ENCODE assay signal across 7 mouse cellular contexts in the genomic region with DNA sequence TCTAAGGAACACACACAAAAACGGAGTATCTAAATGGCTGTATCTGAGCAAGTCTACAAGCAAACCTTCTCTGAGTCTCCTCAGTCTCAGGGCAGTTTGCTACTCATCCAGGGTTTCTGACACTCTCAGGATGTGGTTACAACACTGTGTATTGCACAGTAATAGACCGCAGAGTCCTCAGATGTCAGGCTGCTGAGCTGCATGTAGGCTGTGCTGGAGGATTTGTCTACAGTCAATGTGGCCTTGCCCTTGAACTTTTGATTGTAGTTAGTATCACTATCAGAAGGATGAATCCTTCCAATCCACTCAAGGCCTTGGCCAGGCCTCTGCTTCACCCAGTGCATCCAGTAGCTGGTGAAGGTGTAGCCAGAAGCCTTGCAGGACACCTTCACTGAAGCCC.
DNase-seq lines count a peak whose midpoint lies in the region; ATAC-seq and TF ChIP-seq lines count a peak whose summit lies in the region.
"Not testable (repeated sequence)": the region's sequence is repeated elsewhere in the genome, so short reads cannot be mapped to it uniquely, and the experiment has no call there.

No protein-coding gene starts in this region.

- not testable (repeated sequence) for TF ChIP-seq POLR2A in thymus, adult 2 months (IDR thresholded peaks at IDR 0.05; ENCODE audit: control insufficient read depth, extremely low read depth, insufficient read depth, low read length, poor library complexity)

- ATAC-seq in activated CD4-positive, CD25-positive, alpha-beta regulatory T cell, adult 4 months, result peak; percentile 73

- not testable (repeated sequence) for H3K4me3 ChIP-seq in thymus, adult 2 months (ENCODE audit: control insufficient read depth, insufficient read depth, low read length)

- not testable (repeated sequence) for H3K27me3 ChIP-seq in thymus, adult 2 months (ENCODE audit: control insufficient read depth, insufficient read depth, low read length)

- H3K4me1 ChIP-seq in thymus, adult 2 months (replicated peaks; ENCODE audit: control insufficient read depth, insufficient read depth, low read length), result not testable (repeated sequence)

- not testable (repeated sequence) for H3K36me3 ChIP-seq in thymus, adult 2 months (ENCODE audit: control insufficient read depth, insufficient read depth, low read length)

- TF ChIP-seq CTCF in thymus, adult 2 months (IDR thresholded peaks at IDR 0.05; ENCODE audit: borderline replicate concordance, control insufficient read depth, extremely low read depth, insufficient read depth, low read length, poor library complexity), result not testable (repeated sequence)

- WGBS in thymus, adult 2 months, result 4% methylated on average over 2 of the region's 2 CpGs

- not testable (repeated sequence) for H3K27ac ChIP-seq in thymus, adult 2 months (ENCODE audit: control insufficient read depth, insufficient read depth, low read length)

- DNase-seq in CD4-positive helper T cell, adult 2 months (ENCODE audit: low read depth, low spot score), result peak; percentile 52
- DNase-seq in adrenal gland, postnatal 14 days, result peak; percentile 4
- peak; percentile 20 for DNase-seq in induced T-regulatory cell, adult 2 months (ENCODE audit: low read depth)
- peak; percentile 15 to 50 for DNase-seq in natural killer cell, adult 2 months (ENCODE audit: low spot score in 2 of 2)
- peak; percentile 12 for DNase-seq in thymus, adult 2 months
- DNase-seq in thymus, postnatal 25 days, result peak; percentile 27
